Mouse (Mus musculus): ENCODE results near the gene Aifm1. TPM values are rescaled to one million over a fixed set of nuclear protein-coding genes. Genes with fewer than 3 reads are reported as not detected.

The Aifm1 gene
- polyA plus RNA-seq, 1 experiment from 2014 or later = 65.7 TPM

DNA sequence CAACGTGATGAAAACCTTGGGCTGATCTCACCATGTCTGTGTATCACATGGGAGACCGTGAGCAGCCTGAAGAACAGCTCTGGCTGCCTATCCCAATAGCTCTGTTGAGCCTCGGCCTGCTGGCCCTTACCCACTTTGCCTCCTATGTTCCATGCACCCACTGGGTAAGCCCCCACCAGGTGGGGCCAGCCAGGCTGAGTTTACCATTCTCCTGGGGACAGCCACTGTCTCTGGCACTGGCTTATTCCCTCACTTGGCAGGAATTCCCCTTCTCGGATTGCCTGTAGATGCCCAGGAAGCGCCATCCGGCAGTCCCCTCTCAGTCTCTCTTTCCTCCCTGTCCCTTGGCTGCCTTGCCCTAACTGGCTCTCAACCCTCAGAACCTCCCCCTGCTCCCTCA is 56.4 kb downstream of the Aifm1 start:
- Histone ChIP-seq H3K27ac (no peak overlapping the region), H3K27me3 (peaks cover 14% of the 10 kb centered on the region; the same call in 1 of the 2 replicates), H3K4me2 (no peak overlapping the region), H3K4me1 (replicated peaks) (peaks cover 16% of the 10 kb centered on the region), H3K9me3 (replicated peaks) (no peaks in the 10 kb centered on the region), H3K36me3 (no peaks in the 10 kb centered on the region), H3K9ac (no peak overlapping the region), H3K4me3 (replicated peaks) (no peak overlapping the region)
- WGBS (ENCODE audit: insufficient replicate concordance) = 51% methylated on average over 6 of the region's 6 CpGs
- DNase-seq (no peak), ATAC-seq (ENCODE audit: low read depth) (no peak)

DNA sequence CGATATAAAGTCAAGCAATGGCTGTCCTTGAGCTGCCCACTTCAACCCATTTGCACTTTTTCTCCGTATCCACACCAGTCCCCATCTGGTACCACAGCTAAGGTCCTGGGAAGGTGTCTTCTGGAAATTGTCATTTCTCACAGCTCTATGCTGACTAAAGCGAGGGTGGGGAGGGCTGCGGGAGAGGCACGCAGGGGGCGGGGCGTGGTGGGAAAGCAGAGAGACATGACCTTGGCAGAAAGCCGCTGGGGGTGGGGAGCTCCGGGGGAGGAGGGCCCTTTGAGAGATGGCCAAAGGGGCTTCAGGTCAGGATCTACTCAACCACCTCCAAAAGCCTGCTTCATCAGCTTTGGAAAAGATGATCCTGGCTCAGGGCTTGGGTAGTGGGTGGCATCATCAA is 58.3 kb downstream of the Aifm1 start:
- H3K4me1 ChIP-seq (replicated peaks) = peaks cover 27% of the 10 kb centered on the region
- H3K27me3 ChIP-seq = peaks cover 14% of the 10 kb centered on the region; the same call in 1 of the 2 replicates
- H3K9ac ChIP-seq = no peak overlapping the region
- DNase-seq (no peak), ATAC-seq (ENCODE audit: low read depth) (no peak)
- no peak overlapping the region for H3K27ac ChIP-seq
- 26% methylated on average over 9 of the region's 9 CpGs for WGBS (ENCODE audit: insufficient replicate concordance)
- no peaks in the 10 kb centered on the region for H3K9me3 ChIP-seq (replicated peaks)
- no peaks in the 10 kb centered on the region for H3K36me3 ChIP-seq
- peak overlapping the region; percentile 80 for H3K4me2 ChIP-seq
- peak overlapping the region; percentile 69; the same call in 1 of the 2 replicates for H3K4me3 ChIP-seq (replicated peaks)

DNA sequence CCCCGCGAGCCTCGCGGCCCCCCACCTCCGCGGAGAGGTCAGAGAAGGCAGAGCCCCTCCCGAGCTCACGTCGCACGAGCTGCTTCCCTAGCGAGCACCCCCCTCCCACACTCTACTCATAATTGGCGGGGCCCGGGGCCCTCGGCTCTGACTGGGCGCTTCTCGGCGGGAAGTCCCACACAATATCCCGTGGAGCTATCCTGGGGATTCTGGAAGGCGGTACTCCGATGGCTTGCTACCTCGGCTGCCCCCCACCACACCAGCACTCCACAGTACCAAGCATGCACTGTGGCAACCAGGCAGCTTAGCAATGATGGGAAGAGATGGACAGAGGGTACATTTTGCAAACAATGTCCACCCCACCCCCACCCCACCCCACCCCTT is 58.9 kb downstream of the Aifm1 start:
- Histone ChIP-seq H3K9me3 (replicated peaks) (no peaks in the 10 kb centered on the region), H3K4me1 (replicated peaks) (peaks cover 33% of the 10 kb centered on the region), H3K9ac (peak overlapping the region; percentile 39; the same call in 1 of the 2 replicates), H3K4me3 (replicated peaks) (peak overlapping the region; percentile 69), H3K27me3 (peaks cover 14% of the 10 kb centered on the region; the same call in 1 of the 2 replicates), H3K4me2 (peak overlapping the region; percentile 80), H3K27ac (no peak overlapping the region), H3K36me3 (no peaks in the 10 kb centered on the region)
- WGBS (ENCODE audit: insufficient replicate concordance) = 17% methylated on average over 16 of the region's 21 CpGs
- peak; percentile 3 for ATAC-seq (ENCODE audit: low read depth)
- no peak for DNase-seq

DNA sequence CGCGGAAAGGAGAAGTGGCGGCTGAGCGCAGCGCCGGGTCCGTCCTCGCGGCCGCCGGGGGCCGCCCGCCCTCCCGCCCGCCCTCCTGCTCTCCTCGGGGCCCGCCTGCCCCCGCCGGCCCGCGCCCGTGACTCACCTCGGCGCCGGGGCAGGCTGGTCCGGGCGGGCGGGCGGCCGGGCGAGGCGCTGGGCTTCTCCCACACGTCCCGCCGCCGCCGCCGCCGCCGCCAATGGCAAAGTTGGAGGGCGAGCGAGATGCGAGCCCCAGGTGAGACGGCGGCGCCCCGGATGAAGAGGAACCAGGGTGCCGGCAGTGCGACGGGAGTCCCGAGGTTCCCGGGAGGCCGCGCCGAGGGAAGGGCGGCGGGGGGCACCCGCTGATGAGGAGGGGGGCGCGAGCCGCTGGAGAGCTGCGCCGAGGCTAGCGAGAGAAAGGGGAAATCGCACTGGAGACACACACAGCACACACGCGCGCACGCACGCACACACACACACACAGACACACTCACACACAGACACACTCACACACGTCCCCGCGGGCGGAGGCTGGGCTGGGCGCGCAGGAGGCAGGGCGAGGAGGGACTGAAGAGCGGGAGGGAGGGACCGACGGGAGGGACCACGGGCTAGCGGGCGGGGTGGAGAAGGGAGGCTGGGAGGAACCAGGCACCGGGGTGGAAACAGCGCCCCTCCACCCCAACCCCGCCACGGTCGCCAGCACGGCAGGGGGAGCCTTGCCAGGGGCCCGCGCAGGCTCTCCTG is 59.4 kb downstream of the Aifm1 start:
- peak overlapping the region; percentile 58 for H3K27ac ChIP-seq
- no peaks in the 10 kb centered on the region for H3K9me3 ChIP-seq (replicated peaks)
- ATAC-seq (ENCODE audit: low read depth) (peak; percentile 89), DNase-seq (peak; percentile 53)
- peak overlapping the region; percentile 78 for H3K9ac ChIP-seq
- peaks cover 34% of the 10 kb centered on the region for H3K4me1 ChIP-seq (replicated peaks)
- WGBS (ENCODE audit: insufficient replicate concordance) = 9% methylated on average over 62 of the region's 91 CpGs
- peaks cover 14% of the 10 kb centered on the region; the same call in 1 of the 2 replicates for H3K27me3 ChIP-seq
- peak overlapping the region; percentile 80 for H3K4me2 ChIP-seq
- H3K4me3 ChIP-seq (replicated peaks) = peak overlapping the region; percentile 69
- H3K36me3 ChIP-seq = no peaks in the 10 kb centered on the region

DNA sequence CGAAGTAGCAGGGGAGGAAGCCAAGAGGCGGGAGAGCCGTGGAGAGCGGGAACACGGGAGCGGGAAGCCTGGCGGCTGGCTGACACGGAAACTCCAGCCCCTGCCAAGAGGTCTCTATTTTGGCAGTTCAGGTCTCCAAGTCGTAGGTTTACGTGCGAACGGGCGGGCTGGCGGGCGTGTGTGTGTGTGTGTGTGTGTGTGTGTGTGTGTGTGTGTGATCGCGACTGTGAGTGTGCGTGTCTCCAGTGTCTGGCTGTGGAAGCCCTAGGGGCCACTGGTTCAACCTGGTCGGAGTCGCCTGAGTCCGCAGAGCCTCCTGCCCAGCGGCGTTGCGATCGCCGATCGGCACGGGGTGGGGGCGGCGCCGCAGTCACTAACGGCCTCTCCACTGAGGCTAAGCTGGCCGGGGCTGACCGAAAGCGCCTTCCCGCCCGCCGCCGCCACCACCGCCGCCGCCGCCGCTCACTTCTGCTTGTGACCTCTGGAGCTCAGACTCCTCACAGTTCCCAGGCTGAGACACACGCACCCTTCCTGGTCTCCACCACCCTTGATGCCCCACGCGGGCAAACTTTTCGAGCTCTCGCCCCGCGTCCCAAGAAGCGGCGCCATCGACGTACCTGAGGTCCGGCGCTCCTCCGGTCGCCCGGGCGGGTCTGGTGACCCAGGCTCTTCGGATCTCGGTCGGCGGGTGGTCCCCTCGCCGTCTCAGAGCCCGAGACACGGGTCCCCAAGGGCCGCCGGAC is 60.3 kb downstream of the Aifm1 start:
- Histone ChIP-seq H3K4me1 (replicated peaks) (peaks cover 34% of the 10 kb centered on the region), H3K27ac (peak overlapping the region; percentile 58), H3K36me3 (no peaks in the 10 kb centered on the region), H3K9ac (peak overlapping the region; percentile 78), H3K27me3 (peaks cover 14% of the 10 kb centered on the region; the same call in 1 of the 2 replicates), H3K4me3 (replicated peaks) (peak overlapping the region; percentile 69), H3K4me2 (peak overlapping the region; percentile 80), H3K9me3 (replicated peaks) (no peaks in the 10 kb centered on the region)
- DNase-seq (peak; percentile 2), ATAC-seq (ENCODE audit: low read depth) (peak; percentile 35)
- 10% methylated on average over 70 of the region's 71 CpGs for WGBS (ENCODE audit: insufficient replicate concordance)

DNA sequence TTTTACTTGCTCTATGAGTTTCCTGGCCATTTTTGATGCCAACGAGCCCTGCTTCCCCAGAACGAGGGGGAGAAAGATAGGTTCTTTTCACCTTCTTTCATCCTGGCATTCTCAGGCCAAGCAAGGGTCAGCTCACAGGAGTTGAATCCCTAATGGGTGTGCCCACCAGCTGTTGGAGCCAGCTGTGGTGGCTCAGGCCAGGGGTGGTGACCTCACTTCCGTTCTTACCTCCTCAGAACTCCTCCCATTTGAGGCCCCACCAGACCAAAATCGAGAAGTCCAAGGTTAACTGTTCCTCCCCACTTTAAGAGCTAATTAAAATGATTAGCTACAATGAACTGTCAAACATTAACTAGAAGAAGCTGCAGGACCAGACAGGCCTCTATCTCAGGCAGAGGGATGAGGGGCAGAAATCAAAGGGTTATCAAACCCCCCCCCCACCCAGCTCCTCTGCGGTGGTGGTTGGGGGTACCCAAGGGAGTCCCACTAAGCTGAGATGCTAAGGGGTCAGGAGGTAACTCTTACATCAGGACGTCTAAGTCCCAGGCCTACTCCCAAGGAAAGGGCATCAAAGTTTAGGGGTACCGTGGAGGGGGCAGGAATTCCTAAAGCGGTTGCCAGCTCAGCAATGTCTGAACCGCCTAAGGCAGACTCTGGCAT is 61.0 kb downstream of the Aifm1 start:
- Histone ChIP-seq H3K27me3 (peaks cover 14% of the 10 kb centered on the region; the same call in 1 of the 2 replicates), H3K27ac (peak overlapping the region; percentile 58; the same call in 1 of the 2 replicates), H3K4me1 (replicated peaks) (peaks cover 40% of the 10 kb centered on the region), H3K4me3 (replicated peaks) (peak overlapping the region; percentile 69), H3K9me3 (replicated peaks) (no peaks in the 10 kb centered on the region), H3K4me2 (peak overlapping the region; percentile 80), H3K9ac (peak overlapping the region; percentile 78), H3K36me3 (no peaks in the 10 kb centered on the region)
- ATAC-seq (ENCODE audit: low read depth) (peak; percentile 39; the same call in 1 of the 2 replicates), DNase-seq (peak; percentile 8)
- 24% methylated on average over 9 of the region's 9 CpGs for WGBS (ENCODE audit: insufficient replicate concordance)

GRCm38 (mm10) chrX:48449646-48450045 is 63.7 kb downstream of the Aifm1 start:
- ATAC-seq (ENCODE audit: low read depth) (no peak), DNase-seq (no peak)
- H3K4me1 ChIP-seq (replicated peaks) = peaks cover 37% of the 10 kb centered on the region
- no peak overlapping the region for H3K27ac ChIP-seq
- 50% methylated on average over 10 of the region's 10 CpGs for WGBS (ENCODE audit: insufficient replicate concordance)
- H3K4me2 ChIP-seq = no peak overlapping the region
- H3K27me3 ChIP-seq = peaks cover 11% of the 10 kb centered on the region; the same call in 1 of the 2 replicates
- H3K9ac ChIP-seq = no peak overlapping the region
- no peaks in the 10 kb centered on the region for H3K36me3 ChIP-seq
- no peak overlapping the region for H3K4me3 ChIP-seq (replicated peaks)
- no peaks in the 10 kb centered on the region for H3K9me3 ChIP-seq (replicated peaks)

DNA sequence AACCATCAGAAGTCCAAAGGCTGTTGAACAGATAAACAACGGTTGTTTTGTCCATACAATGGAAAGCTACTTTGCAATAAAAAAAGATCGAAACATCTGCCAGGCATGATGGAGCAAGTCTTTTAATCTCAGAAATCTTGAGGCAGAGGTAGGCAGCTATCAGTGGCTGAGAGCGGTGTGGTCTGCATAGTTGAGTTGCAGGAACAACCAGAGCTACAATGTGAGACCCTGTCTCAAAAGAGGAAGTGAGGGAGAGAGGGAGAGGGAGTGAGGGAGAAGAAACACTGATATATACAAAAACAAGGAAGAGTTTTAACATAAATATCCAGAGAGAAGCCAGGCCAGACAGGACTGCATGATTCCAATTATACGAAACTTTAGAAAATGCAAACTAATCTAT is 68.7 kb downstream of the Aifm1 start:
- no peak for ATAC-seq (ENCODE audit: low read depth)

DNA sequence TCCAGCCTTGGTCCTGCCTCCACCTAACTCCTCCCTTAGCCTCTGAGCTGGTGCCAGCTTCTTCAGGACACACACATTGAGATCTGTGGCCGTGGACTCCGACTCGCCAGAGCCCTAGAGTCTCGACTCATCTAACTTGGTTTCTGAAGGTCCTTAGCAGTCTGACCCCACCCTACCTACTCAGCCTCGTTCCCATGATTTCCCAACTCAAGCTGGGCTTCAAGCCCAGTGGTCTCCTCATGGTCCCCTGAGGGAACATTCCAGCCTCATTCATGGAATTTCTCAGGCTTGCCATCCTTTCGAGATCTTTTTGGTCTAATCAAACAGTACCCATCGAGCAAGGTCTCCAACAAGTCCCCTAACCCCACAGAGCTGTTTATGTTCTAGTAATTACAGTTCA is 71.4 kb downstream of the Aifm1 start:
- no peak overlapping the region for H3K4me2 ChIP-seq
- H3K36me3 ChIP-seq = no peaks in the 10 kb centered on the region
- 66% methylated on average over 7 of the region's 7 CpGs for WGBS (ENCODE audit: insufficient replicate concordance)
- DNase-seq = no peak
- no peaks in the 10 kb centered on the region for H3K27me3 ChIP-seq
- H3K4me3 ChIP-seq (replicated peaks) = no peak overlapping the region
- H3K9me3 ChIP-seq (replicated peaks) = no peaks in the 10 kb centered on the region
- no peak overlapping the region for H3K9ac ChIP-seq
- H3K4me1 ChIP-seq (replicated peaks) = peaks cover 26% of the 10 kb centered on the region
- no peak for ATAC-seq (ENCODE audit: low read depth)
- H3K27ac ChIP-seq = no peak overlapping the region

More for the DNA sequence above, 68.7 kb downstream of the Aifm1 start:
- DNase-seq = no peak
- Histone ChIP-seq H3K4me2 (no peak overlapping the region), H3K9ac (no peak overlapping the region), H3K36me3 (no peaks in the 10 kb centered on the region), H3K27ac (no peak overlapping the region), H3K4me3 (replicated peaks) (no peak overlapping the region), H3K27me3 (no peaks in the 10 kb centered on the region), H3K4me1 (replicated peaks) (peaks cover 20% of the 10 kb centered on the region), H3K9me3 (replicated peaks) (no peaks in the 10 kb centered on the region)
- 43% methylated on average over 4 of the region's 4 CpGs for WGBS (ENCODE audit: insufficient replicate concordance)

GRCm38 (mm10) chrX:48441548-48441947 is 71.8 kb downstream of the Aifm1 start:
- no peak overlapping the region for H3K4me3 ChIP-seq (replicated peaks)
- DNase-seq = no peak
- H3K9me3 ChIP-seq (replicated peaks) = no peaks in the 10 kb centered on the region
- no peak overlapping the region for H3K27ac ChIP-seq
- WGBS (ENCODE audit: insufficient replicate concordance) = 75% methylated on average over 6 of the region's 6 CpGs
- no peaks in the 10 kb centered on the region for H3K36me3 ChIP-seq
- no peak overlapping the region for H3K4me2 ChIP-seq
- H3K27me3 ChIP-seq = no peaks in the 10 kb centered on the region
- H3K4me1 ChIP-seq (replicated peaks) = peaks cover 30% of the 10 kb centered on the region
- H3K9ac ChIP-seq = no peak overlapping the region
- ATAC-seq (ENCODE audit: low read depth) = no peak

- ATAC-seq (ENCODE audit: low read depth) = peak; percentile 78
Measured at GRCm38 (mm10) chrX:48439036-48439435, 74.3 kb downstream of the Aifm1 start.

More at GRCm38 (mm10) chrX:48439036-48439435, 74.3 kb downstream of the Aifm1 start:
- no peaks in the 10 kb centered on the region for H3K9me3 ChIP-seq (replicated peaks)
- DNase-seq = no peak
- 27% methylated on average over 4 of the region's 4 CpGs for WGBS (ENCODE audit: insufficient replicate concordance)
- H3K4me2 ChIP-seq = peak overlapping the region; percentile 23; the same call in 1 of the 2 replicates
- peak overlapping the region; percentile 17; the same call in 1 of the 2 replicates for H3K9ac ChIP-seq
- no peaks in the 10 kb centered on the region for H3K27me3 ChIP-seq
- H3K4me3 ChIP-seq (replicated peaks) = no peak overlapping the region
- no peak overlapping the region; the same call in 1 of the 2 replicates for H3K27ac ChIP-seq
- no peaks in the 10 kb centered on the region for H3K36me3 ChIP-seq
- H3K4me1 ChIP-seq (replicated peaks) = peaks cover 49% of the 10 kb centered on the region
